Mouse (Mus musculus) retina, adult 2 months (tissue): Measurements from ENCODE around the gene Fastkd2.
A peak's percentile ranks its signal among the peaks of the same experiment; 100 is the strongest.

Source experiments
- DNase-seq: peaks from one replicate; pipeline ENCODE4 v3.0.0-alpha.2; 2012; ENCODE audit warnings: low read depth, low spot score

Gene Fastkd2

GRCm38 (mm10) chr1:63730240-63730771, at the start of gene Fastkd2, which contains the start of gene Mdh1b:
Gene Fastkd2 (plus strand): TSS chr1:63730614.
Gene Mdh1b (minus strand): TSS chr1:63730318.
- peak; percentile 92 for DNase-seq

- no peak for DNase-seq
These were observed 43.6 kb upstream of the Fastkd2 start, which contains the start of gene Dytn for GRCm38 (mm10) chr1:63686827-63687226. Gene Dytn (minus strand): TSS chr1:63686927.

GRCm38 (mm10) chr1:63696861-63697260, 33.6 kb upstream of the Fastkd2 start:
- no peak for DNase-seq

GRCm38 (mm10) chr1:63705733-63706132, 24.7 kb upstream of the Fastkd2 start:
- DNase-seq: no peak

GRCm38 (mm10) chr1:63708876-63709275, 21.5 kb upstream of the Fastkd2 start:
- no peak for DNase-seq

GRCm38 (mm10) chr1:63720161-63720560, 10.3 kb upstream of the Fastkd2 start:
- DNase-seq: no peak

- DNase-seq: peak; percentile 2
These were observed 618 bp upstream of the Fastkd2 start for GRCm38 (mm10) chr1:63729796-63730195.

GRCm38 (mm10) chr1:63756005-63756404, 25.6 kb downstream of the Fastkd2 start:
- DNase-seq: no peak

GRCm38 (mm10) chr1:63763212-63763694, 32.8 kb downstream of the Fastkd2 start:
- DNase-seq: peak; percentile 15

GRCm38 (mm10) chr1:63763881-63764386, 33.5 kb downstream of the Fastkd2 start:
- no peak for DNase-seq

- DNase-seq: no peak
These were observed 34.0 kb downstream of the Fastkd2 start for GRCm38 (mm10) chr1:63764395-63764794.

GRCm38 (mm10) chr1:63768112-63768511, 37.7 kb downstream of the Fastkd2 start:
- DNase-seq: no peak

- DNase-seq: no peak
These were observed 38.8 kb downstream of the Fastkd2 start, which contains the start of gene 4933402D24Rik for GRCm38 (mm10) chr1:63769167-63769566. Gene 4933402D24Rik (minus strand): TSS chr1:63769267.

GRCm38 (mm10) chr1:63770309-63770708, 39.9 kb downstream of the Fastkd2 start:
- DNase-seq: no peak

GRCm38 (mm10) chr1:63776396-63776795, 46.0 kb downstream of the Fastkd2 start:
- no peak for DNase-seq

GRCm38 (mm10) chr1:63776902-63777630, 46.7 kb downstream of the Fastkd2 start:
- DNase-seq: no peak

- no peak for DNase-seq
These were observed 63.9 kb downstream of the Fastkd2 start for GRCm38 (mm10) chr1:63794326-63794725.
